ENCODE assay signal across 20 mouse cellular contexts in the genomic region with DNA sequence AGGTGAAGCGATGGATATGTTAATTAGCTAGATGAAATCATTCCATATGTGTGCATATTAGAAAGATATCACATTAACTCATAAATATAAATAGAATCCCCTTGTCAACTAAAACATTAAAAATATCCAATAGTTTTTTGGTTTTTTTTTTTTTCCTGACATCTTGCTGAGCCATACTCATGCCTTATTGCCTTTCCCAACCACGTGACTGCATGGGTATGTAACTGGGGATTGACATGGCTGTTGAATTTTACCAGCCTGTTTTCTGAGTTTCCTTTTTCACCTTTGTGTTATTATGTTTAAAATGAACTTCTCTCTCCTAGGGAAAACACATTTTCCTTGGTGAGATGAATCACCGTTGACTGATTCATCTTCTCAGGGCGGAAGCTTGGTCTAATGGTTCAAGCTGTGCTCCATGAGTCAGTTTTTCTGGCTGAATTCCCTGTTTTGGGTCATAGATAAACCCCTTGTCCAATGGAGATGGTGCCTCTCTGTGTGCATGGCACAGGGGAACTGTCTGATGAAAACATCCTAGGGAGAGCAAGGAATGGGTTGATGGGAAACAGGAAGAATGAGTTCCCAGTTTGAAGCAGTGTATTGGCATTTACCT.
A peak's percentile ranks its signal among the peaks of the same experiment; 100 is the strongest.
DNase-seq lines count a peak whose midpoint lies in the region; ATAC-seq and TF ChIP-seq lines count a peak whose summit lies in the region.
"Had no signal": no experiment of that assay in that cellular context is flagged by ENCODE, and none has a peak within 500 bp of the region (broad histone marks: within the 10 kb centered on the region; RNA-seq: fewer than 3 reads in every experiment).

No protein-coding gene starts in this region.

- no peaks in the 10 kb centered on the region for H3K36me3 ChIP-seq in C2C12 (ENCODE audit: control insufficient read depth, insufficient read depth)
- H3K36me3 ChIP-seq in stomach, postnatal 0 days (ENCODE audit: control insufficient read depth, insufficient read depth, low read length) = no peaks in the 10 kb centered on the region
- H3K36me3 ChIP-seq in kidney, embryonic 14.5 days (ENCODE audit: control insufficient read depth, insufficient read depth, low read length) = no peaks in the 10 kb centered on the region
- H3K36me3 ChIP-seq: embryonic facial prominence, embryonic 10.5 days; heart, embryonic 13.5 days; limb, embryonic 15.5 days; liver, embryonic 15.5 days; neural tube, embryonic 12.5 days had no signal

- peak; percentile 98 for DNase-seq in 3T3-L1 (ENCODE audit: low read depth, low spot score)
- DNase-seq in adrenal gland, adult 8-10 months = peak; percentile 34
- DNase-seq in stomach, postnatal 0 days (ENCODE audit: low spot score) = no peak
- no peak for DNase-seq in gastrocnemius, postnatal 36 days
- DNase-seq: heart, adult 11 months; kidney, adult 11 months had no signal

- no peak for ATAC-seq in stomach, postnatal 0 days (ENCODE audit: low FRiP score, low TSS enrichment)
- no peak for ATAC-seq in kidney, embryonic 14.5 days (ENCODE audit: low FRiP score, low TSS enrichment)
- ATAC-seq: forebrain, embryonic 13.5 days; hindbrain, embryonic 16.5 days had no signal

- intact Hi-C loops in gastrocnemius, postnatal 36 days (cut with DNase I) = no loop called here

- H3K4me3 ChIP-seq in C2C12 (ENCODE audit: insufficient read depth, poor library complexity, severe bottlenecking) = no peak overlapping the region
- H3K4me3 ChIP-seq in embryonic fibroblast, embryonic 13.5 days (ENCODE audit: insufficient read depth, low read length) = no peak overlapping the region
- no peak overlapping the region for H3K4me3 ChIP-seq in stomach, postnatal 0 days (ENCODE audit: low read depth, low read length)
- H3K4me3 ChIP-seq in kidney, embryonic 14.5 days (ENCODE audit: low read length) = no peak overlapping the region
- H3K4me3 ChIP-seq: embryonic facial prominence, embryonic 10.5 days; forebrain, embryonic 13.5 days; heart, embryonic 13.5 days; layer of hippocampus, adult 2 months; limb, embryonic 15.5 days; liver, embryonic 15.5 days; neural tube, embryonic 12.5 days had no signal

- 0 out of 2 replicates have a peak, but pooled peaks cover 5% of the 10 kb centered on the region for H3K4me1 ChIP-seq in embryonic fibroblast, embryonic 13.5 days (ENCODE audit: control insufficient read depth, insufficient read depth, low read length)
- H3K4me1 ChIP-seq in stomach, postnatal 0 days (replicated peaks; ENCODE audit: control insufficient read depth, insufficient read depth) = no peaks in the 10 kb centered on the region
- H3K4me1 ChIP-seq in kidney, embryonic 14.5 days (ENCODE audit: control insufficient read depth, insufficient read depth, low read length) = no peaks in the 10 kb centered on the region
- H3K4me1 ChIP-seq: embryonic facial prominence, embryonic 10.5 days; forebrain, embryonic 13.5 days; heart, embryonic 13.5 days; limb, embryonic 15.5 days; liver, embryonic 15.5 days; neural tube, embryonic 12.5 days had no signal

- no peak for TF ChIP-seq CTCF in C2C12 (IDR thresholded peaks at IDR 0.05; ENCODE audit: control insufficient read depth, insufficient read depth, insufficient read length)
- no peak for TF ChIP-seq CTCF in embryonic fibroblast, embryonic 13.5 days (IDR thresholded peaks at IDR 0.05; ENCODE audit: borderline replicate concordance, insufficient read depth, low read length)
- no peak for TF ChIP-seq CTCF in stomach, postnatal 0 days (IDR thresholded peaks at IDR 0.05; ENCODE audit: low read depth)

- TF ChIP-seq EP300 in stomach, postnatal 0 days (optimal IDR thresholded peaks at IDR 0.05) = no peak

- H3K9me3 ChIP-seq in stomach, postnatal 0 days (ENCODE audit: control insufficient read depth, low read length) = no peaks in the 10 kb centered on the region
- H3K9me3 ChIP-seq in kidney, embryonic 14.5 days (ENCODE audit: control insufficient read depth, low read length) = no peaks in the 10 kb centered on the region
- H3K9me3 ChIP-seq: embryonic facial prominence, embryonic 10.5 days; forebrain, embryonic 13.5 days; heart, embryonic 13.5 days; limb, embryonic 15.5 days; liver, embryonic 15.5 days; neural tube, embryonic 12.5 days had no signal

- TF ChIP-seq POLR2A in embryonic fibroblast, embryonic 13.5 days (IDR thresholded peaks at IDR 0.05; ENCODE audit: low read depth, low read length) = no peak

- H3K79me3 ChIP-seq in C2C12 (ENCODE audit: low read depth) = no peaks in the 10 kb centered on the region

- H3K27me3 ChIP-seq in C2C12 (ENCODE audit: control insufficient read depth, insufficient read depth, insufficient read length) = no peaks in the 10 kb centered on the region
- H3K27me3 ChIP-seq in stomach, postnatal 0 days (ENCODE audit: control insufficient read depth, insufficient read depth, low read length) = no peaks in the 10 kb centered on the region
- H3K27me3 ChIP-seq in kidney, embryonic 14.5 days (ENCODE audit: control insufficient read depth, insufficient read depth, low read length) = no peaks in the 10 kb centered on the region
- H3K27me3 ChIP-seq: CH12.LX; forebrain, embryonic 13.5 days; heart, embryonic 13.5 days; limb, embryonic 15.5 days; liver, embryonic 15.5 days; neural tube, embryonic 12.5 days had no signal

- H3K27ac ChIP-seq in embryonic fibroblast, embryonic 13.5 days (ENCODE audit: insufficient read depth, low read length) = peak overlapping the region; percentile 38; the same call in 1 of the 2 replicates
- no peak overlapping the region for H3K27ac ChIP-seq in stomach, postnatal 0 days (replicated peaks)
- no peak overlapping the region for H3K27ac ChIP-seq in kidney, embryonic 14.5 days (ENCODE audit: low read depth, low read length)
- H3K27ac ChIP-seq: embryonic facial prominence, embryonic 10.5 days; forebrain, embryonic 13.5 days; heart, embryonic 13.5 days; kidney, postnatal 0 days; layer of hippocampus, adult 2 months; limb, embryonic 15.5 days; liver, embryonic 15.5 days; neural tube, embryonic 12.5 days had no signal

- 79% methylated on average over 4 of the region's 4 CpGs for WGBS in stomach, postnatal 0 days
- 81% methylated on average over 4 of the region's 4 CpGs for WGBS in kidney, embryonic 14.5 days

- H3K79me2 ChIP-seq in C2C12 (ENCODE audit: control insufficient read depth, insufficient read depth) = no peaks in the 10 kb centered on the region

- no peak overlapping the region for H3K9ac ChIP-seq in stomach, postnatal 0 days (ENCODE audit: low read length)
- no peak overlapping the region for H3K9ac ChIP-seq in kidney, embryonic 14.5 days (ENCODE audit: low read depth, low read length)
- H3K9ac ChIP-seq: forebrain, embryonic 13.5 days; heart, embryonic 13.5 days; limb, embryonic 15.5 days; liver, embryonic 15.5 days; neural tube, embryonic 12.5 days had no signal

- H3ac ChIP-seq in C2C12 (ENCODE audit: control insufficient read depth, insufficient read length, low read depth) = no peak overlapping the region

- no peak overlapping the region for H3K4me2 ChIP-seq in stomach, postnatal 0 days (replicated peaks; ENCODE audit: low read depth)
- no peak overlapping the region for H3K4me2 ChIP-seq in kidney, embryonic 14.5 days (replicated peaks; ENCODE audit: low read depth, low read length)
- H3K4me2 ChIP-seq: forebrain, embryonic 13.5 days; heart, embryonic 13.5 days; limb, embryonic 15.5 days; liver, embryonic 15.5 days; midbrain, embryonic 11.5 days; neural tube, embryonic 12.5 days had no signal

TF ChIP-seq in C2C12, 6 proteins besides CTCF, POLR2A, EP300 and RAD21:
- TF ChIP-seq FOSL1 (IDR thresholded peaks at IDR 0.05; ENCODE audit: insufficient read depth, low read length, poor library complexity, severe bottlenecking) (peak; percentile 75), MAX (IDR thresholded peaks at IDR 0.05) (peak; percentile 14), USF1 (IDR thresholded peaks at IDR 0.05; ENCODE audit: low read depth) (peak; percentile 91), MYOG (IDR thresholded peaks at IDR 0.05; ENCODE audit: control insufficient read depth, extremely low read depth, insufficient read length) (no peak), MYOD1 (IDR thresholded peaks at IDR 0.05; ENCODE audit: control insufficient read depth, insufficient read length, low read depth) (no peak), CEBPB (IDR thresholded peaks at IDR 0.05; ENCODE audit: low read depth) (no peak)
TF ChIP-seq in C2C12: peak in this region for 3.

Comparison
In these comparisons a context has a peak if more than half of its experiments do, and no peak if none do; other contexts are left out.
1. DNase-seq: peak in 3T3-L1 (single experiment) and adrenal gland, adult 8-10 months (single experiment); none in stomach, postnatal 0 days (single experiment) and gastrocnemius, postnatal 36 days (0 of 2).